Mouse (Mus musculus) fibroblast of lung, adult 2 months (primary cell): ENCODE measurements around the gene Agpat1.

Experiments
- DNase-seq: peaks from one replicate; pipeline ENCODE4 v3.0.0-alpha.2; 2011; ENCODE audit warnings: low read depth

The Agpat1 gene

GRCm38 (mm10) chr17:34586796-34587422, 17.2 kb upstream of the Agpat1 start:
- no peak for DNase-seq

GRCm38 (mm10) chr17:34587423-34587811, 16.6 kb upstream of the Agpat1 start:
- DNase-seq = peak; percentile 91

GRCm38 (mm10) chr17:34587814-34588213, 16.2 kb upstream of the Agpat1 start:
- DNase-seq = no peak

- no peak for DNase-seq
These were observed 15.3 kb upstream of the Agpat1 start for GRCm38 (mm10) chr17:34588767-34589166.

- DNase-seq = no peak
These were observed 14.9 kb upstream of the Agpat1 start for GRCm38 (mm10) chr17:34589206-34589605.

- DNase-seq = no peak
These were observed 14.4 kb upstream of the Agpat1 start, which contains the start of gene Gpsm3 for GRCm38 (mm10) chr17:34589681-34590101. Gpsm3 (plus strand) TSS chr17:34589806.

- no peak for DNase-seq
These were observed 13.7 kb upstream of the Agpat1 start for GRCm38 (mm10) chr17:34590154-34590987.

GRCm38 (mm10) chr17:34591029-34591993, 12.8 kb upstream of the Agpat1 start, which contains the start of gene Pbx2:
Pbx2 (plus strand) TSS chr17:34591266.
- no peak for DNase-seq

- no peak for DNase-seq
These were observed 12.1 kb upstream of the Agpat1 start for GRCm38 (mm10) chr17:34591994-34592375.

GRCm38 (mm10) chr17:34592581-34593549, 11.2 kb upstream of the Agpat1 start:
- DNase-seq = no peak

GRCm38 (mm10) chr17:34593752-34594525, 10.1 kb upstream of the Agpat1 start:
- no peak for DNase-seq

GRCm38 (mm10) chr17:34596098-34596497, 8.0 kb upstream of the Agpat1 start:
- no peak for DNase-seq

GRCm38 (mm10) chr17:34597566-34598095, 6.4 kb upstream of the Agpat1 start, which contains the start of gene Ager:
Ager (plus strand) TSS chr17:34597862.
- DNase-seq = no peak

- no peak for DNase-seq
These were observed 4.2 kb upstream of the Agpat1 start for GRCm38 (mm10) chr17:34599891-34600290.

GRCm38 (mm10) chr17:34601796-34602195, 2.3 kb upstream of the Agpat1 start:
- no peak for DNase-seq

- peak; percentile 100 for DNase-seq
These were observed 544 bp upstream of the Agpat1 start, which contains the start of gene Rnf5 for GRCm38 (mm10) chr17:34603375-34604060. Rnf5 (minus strand) TSS chr17:34603690.

- no peak for DNase-seq
These were observed 612 bp downstream of the Agpat1 start for GRCm38 (mm10) chr17:34604511-34605237.

- DNase-seq = peak; percentile 78
These were observed 1.5 kb downstream of the Agpat1 start for GRCm38 (mm10) chr17:34605609-34606008.
